Mouse (Mus musculus) brain, embryonic 14.5 days (tissue): ENCODE data around the gene Bricd5. TPM values are rescaled to one million over a fixed set of nuclear protein-coding genes. Genes with fewer than 3 reads are reported as not detected.
"Not testable (repeated sequence)": the region's sequence is repeated elsewhere in the genome, so short reads cannot be mapped to it uniquely, and the experiment has no call there.

Experiments
- DNase-seq: peaks from one replicate; pipeline ENCODE4 v3.0.0-alpha.2; 2011; ENCODE audit warnings: low read depth
- CTCF ChIP-seq: fragments of 200-500 bp; IDR thresholded peaks from 2 replicates; pipeline ENCODE4 v1.5.1; 2012; ENCODE audit warnings: inconsistent platforms, mild to moderate bottlenecking, moderate library complexity, borderline replicate concordance; ENCODE audit not compliant: insufficient read depth, insufficient read length; ENCODE audit errors: extremely low read depth
- POLR2A ChIP-seq: fragments of 200-500 bp; IDR thresholded peaks from 2 replicates; pipeline ENCODE4 v1.6.1; 2012; ENCODE audit warnings: mild to moderate bottlenecking, inconsistent platforms, borderline replicate concordance; ENCODE audit not compliant: poor library complexity, insufficient read depth, insufficient read length, severe bottlenecking; ENCODE audit errors: extremely low read depth
- polyA plus RNA-seq: library from polyadenylated mRNA; depleted of rRNA; stranded (reverse); fragments of >200 nt; gene quantifications from 2 replicates; pipeline ENCODE4 v1.2.3, GENCODE M21; 2012; rRNA removed

The Bricd5 gene
- 0.48 and 0.77 TPM in 2 replicates for polyA plus RNA-seq

GRCm38 (mm10) chr17:24473612-24474275 is at the start of gene Bricd5:
Gene Bricd5 (plus strand): TSS chr17:24473884.
- TF ChIP-seq CTCF (no peak), POLR2A (no peak)

GRCm38 (mm10) chr17:24424489-24424888 is 49.2 kb upstream of the Bricd5 start:
- TF ChIP-seq POLR2A (no peak), CTCF (no peak)
- DNase-seq = no peak

More at GRCm38 (mm10) chr17:24473612-24474275, at the start of gene Bricd5:
- DNase-seq = no peak

GRCm38 (mm10) chr17:24425326-24425725 is 48.4 kb upstream of the Bricd5 start:
- DNase-seq = not testable (repeated sequence)

GRCm38 (mm10) chr17:24425905-24426304 is 47.8 kb upstream of the Bricd5 start:
- no peak for DNase-seq
- no peak for TF ChIP-seq POLR2A
- no peak for TF ChIP-seq CTCF

GRCm38 (mm10) chr17:24426471-24427169 is 47.1 kb upstream of the Bricd5 start, which contains the start of gene Eci1:
Gene Eci1 (plus strand): TSS chr17:24426641.
- DNase-seq = peak; percentile 97
- peak; percentile 73 for TF ChIP-seq POLR2A
- no peak for TF ChIP-seq CTCF

GRCm38 (mm10) chr17:24427170-24427557 is 46.5 kb upstream of the Bricd5 start:
- peak; percentile 32 for DNase-seq
- TF ChIP-seq POLR2A = no peak
- no peak for TF ChIP-seq CTCF

GRCm38 (mm10) chr17:24429201-24429983 is 44.3 kb upstream of the Bricd5 start:
- TF ChIP-seq POLR2A = no peak
- no peak for TF ChIP-seq CTCF
- DNase-seq = no peak

- peak; percentile 53 for DNase-seq
- TF ChIP-seq CTCF (peak; percentile 67), POLR2A (no peak)
These were observed 36.7 kb upstream of the Bricd5 start for GRCm38 (mm10) chr17:24437016-24437415.

GRCm38 (mm10) chr17:24440377-24440776 is 33.3 kb upstream of the Bricd5 start:
- DNase-seq = no peak
- TF ChIP-seq CTCF (no peak), POLR2A (no peak)

- DNase-seq = no peak
- TF ChIP-seq POLR2A (no peak), CTCF (peak; percentile 50; the same call in 1 of the 2 replicates)
These were observed 32.5 kb upstream of the Bricd5 start for GRCm38 (mm10) chr17:24441148-24441547.

- TF ChIP-seq CTCF = no peak
- TF ChIP-seq POLR2A = no peak
These were observed 31.6 kb upstream of the Bricd5 start for GRCm38 (mm10) chr17:24442107-24442506.

GRCm38 (mm10) chr17:24442632-24443155 is 31.0 kb upstream of the Bricd5 start, which contains the start of gene Dnase1l2:
Gene Dnase1l2 (minus strand): TSS chr17:24443105.
- TF ChIP-seq POLR2A (no peak), CTCF (no peak)
- no peak for DNase-seq

More at GRCm38 (mm10) chr17:24442107-24442506, 31.6 kb upstream of the Bricd5 start:
- no peak for DNase-seq

GRCm38 (mm10) chr17:24443409-24443808 is 30.3 kb upstream of the Bricd5 start:
- DNase-seq = no peak
- TF ChIP-seq POLR2A (no peak), CTCF (no peak)
